Mouse (Mus musculus) kidney, postnatal 4 days (tissue): ENCODE results near the gene Gm49387.

Source experiments
- DNase-seq, 2 experiments: peaks; one replicate each; pipeline ENCODE4 v3.0.0; 2021; ENCODE audit warnings: mixed read lengths in 2 of 2

Gm49387 gene

GRCm38 (mm10) chr14:31640346-31640889 is at the start of gene Gm49387:
TSS of gene Gm49387 (minus strand) at chr14:31640878.
- peak in 1 of 2 experiments; percentile 28 for DNase-seq

GRCm38 (mm10) chr14:31686231-31686630 is 45.6 kb upstream of the Gm49387 start:
- no peak for DNase-seq

- DNase-seq = no peak
These were observed 45.0 kb upstream of the Gm49387 start for GRCm38 (mm10) chr14:31685680-31686079.

GRCm38 (mm10) chr14:31684343-31685040 is 43.8 kb upstream of the Gm49387 start:
- no peak for DNase-seq

- no peak for DNase-seq
These were observed 42.9 kb upstream of the Gm49387 start for GRCm38 (mm10) chr14:31683610-31684009.

- DNase-seq = no peak
These were observed 41.4 kb upstream of the Gm49387 start for GRCm38 (mm10) chr14:31681931-31682555.

- DNase-seq = no peak
These were observed 40.6 kb upstream of the Gm49387 start for GRCm38 (mm10) chr14:31681291-31681690.

- DNase-seq = no peak
These were observed 40.0 kb upstream of the Gm49387 start for GRCm38 (mm10) chr14:31680656-31681055.

- peak in 1 of 2 experiments; percentile 0 for DNase-seq
These were observed 31.1 kb upstream of the Gm49387 start for GRCm38 (mm10) chr14:31671635-31672320.

GRCm38 (mm10) chr14:31669642-31670490 is 29.2 kb upstream of the Gm49387 start:
- peak in 1 of 2 experiments; percentile 49 for DNase-seq

- peak; percentile 48 to 70 for DNase-seq
These were observed 28.5 kb upstream of the Gm49387 start for GRCm38 (mm10) chr14:31669161-31669611.

- no peak for DNase-seq
These were observed 27.6 kb upstream of the Gm49387 start for GRCm38 (mm10) chr14:31668326-31668725.

GRCm38 (mm10) chr14:31667741-31668140 is 27.1 kb upstream of the Gm49387 start:
- no peak for DNase-seq

GRCm38 (mm10) chr14:31666931-31667705 is 26.4 kb upstream of the Gm49387 start:
- DNase-seq = no peak

GRCm38 (mm10) chr14:31665566-31665940 is 24.9 kb upstream of the Gm49387 start:
- no peak for DNase-seq

- DNase-seq = no peak
These were observed 24.4 kb upstream of the Gm49387 start for GRCm38 (mm10) chr14:31664903-31665565.

GRCm38 (mm10) chr14:31664100-31664902 is 23.6 kb upstream of the Gm49387 start:
- peak in 1 of 2 experiments; percentile 45 for DNase-seq

- peak in 1 of 2 experiments; percentile 5 for DNase-seq
These were observed 22.9 kb upstream of the Gm49387 start for GRCm38 (mm10) chr14:31663376-31664099.

GRCm38 (mm10) chr14:31662555-31663211 is 22.0 kb upstream of the Gm49387 start:
- DNase-seq = peak; percentile 65 to 86
